Mouse (Mus musculus) CH12.LX (cell line): Measurements from ENCODE around the gene Trim7. TPM values are rescaled to one million over a fixed set of nuclear protein-coding genes. Genes with fewer than 3 reads are reported as not detected.

ENCODE experiments used
- DNase-seq: peaks from one replicate; pipeline ENCODE4 v3.0.0-alpha.2; 2013; ENCODE audit errors: extremely low read depth
- H3K27ac ChIP-seq: 2 replicates; pipeline ENCODE4 v1.5.1; 2012; ENCODE audit warnings: low read depth, mild to moderate bottlenecking, control low read depth, moderate library complexity; ENCODE audit not compliant: insufficient read depth
- H3K27me3 ChIP-seq: replicated peaks from 2 replicates; pipeline ENCODE3; 2012; ENCODE audit warnings: inconsistent platforms
- H3K36me3 ChIP-seq, 2 experiments: replicated peaks in 1 of 2; 2 replicates each; pipeline versions ENCODE3 to v1.6.1; 2012; ENCODE audit warnings: inconsistent platforms in 1 of 2, low read length in 1 of 2, mild to moderate bottlenecking in 1 of 2, mixed read lengths in 1 of 2, moderate library complexity in 1 of 2; ENCODE audit not compliant: control insufficient read depth in 1 of 2, insufficient read depth in 1 of 2
- H3K4me1 ChIP-seq, 2 experiments: 2 replicates each; pipeline ENCODE4 v1.6.1; 2012; ENCODE audit warnings: inconsistent platforms in 1 of 2, moderate library complexity in 1 of 2; ENCODE audit not compliant: insufficient read depth in 2 of 2, control insufficient read depth in 1 of 2
- H3K4me2 ChIP-seq: 2 replicates; pipeline ENCODE4 v1.6.1; 2012; ENCODE audit warnings: low read depth, mild to moderate bottlenecking, control low read depth; ENCODE audit not compliant: poor library complexity, insufficient read depth, severe bottlenecking
- H3K4me3 ChIP-seq, 3 experiments: fragments of 150-350 bp in 1 of 3; sonication (generic) in 1 of 3; replicated peaks in 1 of 3; 2 replicates each; pipeline versions ENCODE3 to v1.5.1; 2011 to 2012; ENCODE audit warnings: low read depth in 2 of 3, low read length in 2 of 3, mild to moderate bottlenecking in 2 of 3, moderate library complexity in 2 of 3, control low read depth in 1 of 3, improper control_type of control experiment in 1 of 3, inconsistent platforms in 1 of 3, mixed read lengths in 1 of 3; ENCODE audit not compliant: poor library complexity in 1 of 3
- H3K79me2 ChIP-seq: replicated peaks from 2 replicates; pipeline ENCODE4 v1.6.1; 2012; ENCODE audit warnings: mild to moderate bottlenecking, moderate library complexity; ENCODE audit not compliant: control insufficient read depth, poor library complexity, insufficient read depth, severe bottlenecking; ENCODE audit errors: extremely low read depth
- H3K9ac ChIP-seq: 2 replicates; pipeline ENCODE4 v1.6.1; 2012; ENCODE audit warnings: low read depth, mild to moderate bottlenecking, control low read depth, moderate library complexity; ENCODE audit not compliant: insufficient read depth
- H3K9me3 ChIP-seq: replicated peaks from 2 replicates; pipeline ENCODE3; 2012; ENCODE audit warnings: low read length, inconsistent platforms, mixed read lengths
- BHLHE40 ChIP-seq: IDR thresholded peaks from 2 replicates; pipeline ENCODE4 v1.6.1; 2011; ENCODE audit warnings: mild to moderate bottlenecking, low read depth, low read length, improper control_type of control experiment
- CHD1 ChIP-seq: IDR thresholded peaks from 2 replicates; pipeline ENCODE4 v1.6.1; 2012; ENCODE audit warnings: low read depth, low read length, improper control_type of control experiment, inconsistent platforms
- CHD2 ChIP-seq: IDR thresholded peaks from 2 replicates; pipeline ENCODE4 v1.6.1; 2011; ENCODE audit warnings: low read length, improper control_type of control experiment
- CTCF ChIP-seq, 2 experiments: IDR thresholded peaks in 1 of 2; conservative IDR thresholded peaks in 1 of 2; 2 replicates each; pipeline ENCODE4 v1.5.1; 2011 to 2012; ENCODE audit warnings: low read depth in 2 of 2, low read length in 2 of 2, improper control_type of control experiment in 1 of 2, inconsistent platforms in 1 of 2, mild to moderate bottlenecking in 1 of 2, moderate library complexity in 1 of 2
- E2F4 ChIP-seq: IDR thresholded peaks from 2 replicates; pipeline ENCODE4 v1.6.1; 2011; ENCODE audit warnings: low read depth, low read length, improper control_type of control experiment; ENCODE audit not compliant: insufficient replicate concordance
- ELF1 ChIP-seq: IDR thresholded peaks from 2 replicates; pipeline ENCODE4 v1.6.1; 2014; ENCODE audit warnings: low read depth, mild to moderate bottlenecking, inconsistent platforms, low read length, improper control_type of control experiment
- EP300 ChIP-seq: IDR thresholded peaks from 2 replicates; pipeline ENCODE4 v1.6.1; 2011; ENCODE audit warnings: low read length, improper control_type of control experiment
- ETS1 ChIP-seq: conservative IDR thresholded peaks from 2 replicates; pipeline ENCODE4 v1.6.1; 2012; ENCODE audit warnings: low read depth, mild to moderate bottlenecking, inconsistent platforms, low read length, improper control_type of control experiment, moderate library complexity
- GABPA ChIP-seq: IDR thresholded peaks from 2 replicates; pipeline ENCODE4 v1.6.1; 2012; ENCODE audit warnings: low read depth, low read length, improper control_type of control experiment, inconsistent platforms; ENCODE audit not compliant: insufficient replicate concordance
- HCFC1 ChIP-seq: IDR thresholded peaks from 2 replicates; pipeline ENCODE4 v1.6.1; 2012; ENCODE audit warnings: low read depth, mild to moderate bottlenecking, inconsistent platforms, low read length, improper control_type of control experiment
- IRF4 ChIP-seq: IDR thresholded peaks from 2 replicates; pipeline ENCODE4 v1.6.1; 2014; ENCODE audit warnings: low read depth, mild to moderate bottlenecking, inconsistent platforms, low read length, improper control_type of control experiment
- JUN ChIP-seq: IDR thresholded peaks from 2 replicates; pipeline ENCODE4 v1.6.1; 2011; ENCODE audit warnings: low read depth, mild to moderate bottlenecking, low read length, improper control_type of control experiment, moderate library complexity; ENCODE audit not compliant: insufficient read depth
- JUND ChIP-seq: conservative IDR thresholded peaks from 2 replicates; pipeline ENCODE4 v1.6.1; 2011; ENCODE audit warnings: low read depth, low read length, improper control_type of control experiment
- KAT2A ChIP-seq: IDR thresholded peaks from 2 replicates; pipeline ENCODE4 v1.6.1; 2012; ENCODE audit warnings: low read length, improper control_type of control experiment, inconsistent platforms; ENCODE audit not compliant: insufficient replicate concordance
- MAFK ChIP-seq: IDR thresholded peaks from 2 replicates; pipeline ENCODE4 v1.6.1; 2011; ENCODE audit warnings: low read length, improper control_type of control experiment; ENCODE audit not compliant: insufficient replicate concordance
- MAX ChIP-seq: IDR thresholded peaks from 2 replicates; pipeline ENCODE4 v1.6.1; 2011; ENCODE audit warnings: low read length, improper control_type of control experiment
- MAZ ChIP-seq: IDR thresholded peaks from 2 replicates; pipeline ENCODE4 v1.6.1; 2012; ENCODE audit warnings: low read depth, mild to moderate bottlenecking, inconsistent platforms, low read length, improper control_type of control experiment, moderate library complexity
- MEF2A ChIP-seq: IDR thresholded peaks from 2 replicates; pipeline ENCODE4 v1.6.1; 2014; ENCODE audit warnings: low read depth, mild to moderate bottlenecking, inconsistent platforms, low read length, improper control_type of control experiment, borderline replicate concordance
- MXI1 ChIP-seq: IDR thresholded peaks from 2 replicates; pipeline ENCODE4 v1.6.1; 2011; ENCODE audit warnings: mild to moderate bottlenecking, low read depth, low read length, improper control_type of control experiment
- MYC ChIP-seq: IDR thresholded peaks from 2 replicates; pipeline ENCODE4 v1.6.1; 2011; ENCODE audit warnings: low read depth, mild to moderate bottlenecking, improper control_type of control experiment, low read length
- NELFE ChIP-seq: IDR thresholded peaks from 2 replicates; pipeline ENCODE4 v1.6.1; 2011; ENCODE audit warnings: low read depth, low read length, improper control_type of control experiment
- NRF1 ChIP-seq: IDR thresholded peaks from 2 replicates; pipeline ENCODE4 v1.6.1; 2014; ENCODE audit warnings: low read depth, mild to moderate bottlenecking, inconsistent platforms, low read length, improper control_type of control experiment, moderate library complexity
- PAX5 ChIP-seq: IDR thresholded peaks from 2 replicates; pipeline ENCODE4 v1.6.1; 2012; ENCODE audit warnings: low read length, inconsistent platforms, mixed read lengths
- POLR2A ChIP-seq: IDR thresholded peaks from 2 replicates; pipeline ENCODE4 v1.6.1; 2011; ENCODE audit warnings: low read depth, mild to moderate bottlenecking, improper control_type of control experiment, low read length
- POLR2AphosphoS2 ChIP-seq: IDR thresholded peaks from 2 replicates; pipeline ENCODE4 v1.6.1; 2011; ENCODE audit warnings: low read depth, low read length, improper control_type of control experiment
- RAD21 ChIP-seq: IDR thresholded peaks from 2 replicates; pipeline ENCODE4 v1.6.1; 2011; ENCODE audit warnings: low read depth, mild to moderate bottlenecking, low read length, improper control_type of control experiment, moderate library complexity
- RCOR1 ChIP-seq: conservative IDR thresholded peaks from 2 replicates; pipeline ENCODE4 v1.6.1; 2012; ENCODE audit warnings: low read depth, mild to moderate bottlenecking, inconsistent platforms, low read length, improper control_type of control experiment
- SIN3A ChIP-seq: IDR thresholded peaks from 2 replicates; pipeline ENCODE4 v1.6.1; 2012; ENCODE audit warnings: low read length, improper control_type of control experiment, inconsistent platforms
- SMC3 ChIP-seq: IDR thresholded peaks from 2 replicates; pipeline ENCODE4 v1.6.1; 2011; ENCODE audit warnings: low read depth, low read length, improper control_type of control experiment
- TBP ChIP-seq: conservative IDR thresholded peaks from 2 replicates; pipeline ENCODE4 v1.6.1; 2011; ENCODE audit warnings: low read depth, low read length, improper control_type of control experiment
- TCF12 ChIP-seq: IDR thresholded peaks from 2 replicates; pipeline ENCODE4 v1.6.1; 2014; ENCODE audit warnings: low read depth, mild to moderate bottlenecking, inconsistent platforms, low read length, improper control_type of control experiment
- UBTF ChIP-seq: IDR thresholded peaks from 2 replicates; pipeline ENCODE4 v1.6.1; 2012; ENCODE audit warnings: low read depth, mild to moderate bottlenecking, inconsistent platforms, low read length, improper control_type of control experiment, moderate library complexity
- USF1 ChIP-seq: IDR thresholded peaks from 2 replicates; pipeline ENCODE4 v1.6.1; 2014; ENCODE audit warnings: low read depth, mild to moderate bottlenecking, inconsistent platforms, low read length, improper control_type of control experiment
- USF2 ChIP-seq: conservative IDR thresholded peaks from 2 replicates; pipeline ENCODE4 v1.6.1; 2011; ENCODE audit warnings: low read depth, low read length, improper control_type of control experiment
- ZC3H11A ChIP-seq: IDR thresholded peaks from 2 replicates; pipeline ENCODE4 v1.6.1; 2012; ENCODE audit warnings: low read depth, mild to moderate bottlenecking, inconsistent platforms, low read length, improper control_type of control experiment
- ZKSCAN1 ChIP-seq: IDR thresholded peaks from 2 replicates; pipeline ENCODE4 v1.6.1; 2012; ENCODE audit warnings: low read depth, inconsistent platforms, low read length, improper control_type of control experiment, borderline replicate concordance
- ZMIZ1 ChIP-seq: IDR thresholded peaks from 2 replicates; pipeline ENCODE4 v1.6.1; 2012; ENCODE audit warnings: low read depth, mild to moderate bottlenecking, inconsistent platforms, low read length, improper control_type of control experiment
- ZNF384 ChIP-seq: IDR thresholded peaks from 2 replicates; pipeline ENCODE4 v1.6.1; 2012; ENCODE audit warnings: low read depth, low read length, improper control_type of control experiment, inconsistent platforms
- dilution Hi-C: fragments of 300-500 bp; cut with MboI; formaldehyde crosslinking; loops from 2 replicates; pipeline ENCODE4 v1.14.3; 2020; ENCODE audit warnings: low sequenced_read_pairs; ENCODE audit not compliant: extremely low pct_unique_long_range_greater_than_20kb, extremely low pct_ligation_motif_present
- in situ Hi-C: fragments of 300-500 bp; cut with MboI; formaldehyde crosslinking; loops from 3 replicates; pipeline ENCODE4 v1.14.3; 2019; ENCODE audit warnings: low sequenced_read_pairs, low pct_ligation_motif_present, low pct_unique_long_range_greater_than_20kb, mixed read lengths
- polyA plus RNA-seq: library from polyadenylated mRNA; unstranded; fragments of >175 nt; gene quantifications from 2 replicates; pipeline ENCODE4 v1.2.1, GENCODE M21; 2012; ENCODE audit warnings: low read depth; ENCODE audit not compliant: insufficient read length
- total RNA-seq, 2 experiments: library from RNA; depleted of rRNA; stranded (reverse); fragments of 300-350 nt in 1 of 2; fragments of >200 nt in 1 of 2; gene quantifications; 2 replicates each; pipeline ENCODE4 v1.2.3; 2012 to 2014

Gene Trim7
- total and polyA plus RNA-seq, 3 experiments = 9.2 to 34.6 (median 15.1) TPM

DNA sequence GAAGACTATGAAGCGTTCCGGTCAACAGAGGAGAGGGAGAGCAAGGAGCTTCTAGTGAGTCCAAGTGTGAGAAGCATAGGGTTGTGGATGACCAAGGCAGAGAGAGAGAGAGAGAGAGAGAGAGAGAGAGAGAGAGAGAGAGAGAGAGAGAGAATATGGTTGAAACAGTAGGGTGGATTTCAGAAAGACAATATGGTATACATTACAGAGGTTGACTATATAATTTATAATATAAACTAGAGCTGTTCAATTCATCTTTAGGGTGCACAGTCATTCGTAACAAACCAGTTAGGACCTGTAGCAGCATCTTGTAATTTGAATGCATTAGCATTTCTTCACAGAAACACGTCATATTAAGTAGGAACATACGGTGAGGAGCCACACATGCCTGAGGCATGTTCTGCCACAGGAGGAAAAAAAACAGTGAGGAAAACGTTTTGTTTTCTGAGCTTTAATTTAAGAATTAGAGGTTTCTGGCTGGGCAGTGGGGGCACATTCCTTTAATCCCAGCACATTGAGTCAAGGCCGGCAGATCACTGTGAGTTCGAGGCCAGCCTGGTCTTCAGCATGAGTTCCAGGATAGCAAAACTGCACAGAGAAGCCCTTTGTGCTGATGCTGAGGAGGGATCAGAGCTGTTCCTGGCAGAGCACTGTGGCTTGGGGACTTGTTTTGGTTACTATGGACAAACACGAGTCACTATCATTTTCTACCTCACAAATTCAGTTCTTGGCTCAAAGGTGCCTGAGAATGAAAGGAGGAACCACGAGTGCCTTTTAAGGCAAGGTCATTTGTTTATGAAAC is 13.1 kb downstream of the Trim7 start:
- H3K4me2 ChIP-seq = peak overlapping the region; percentile 56
- H3K9ac ChIP-seq = peak overlapping the region; percentile 87
- H3K27ac ChIP-seq = peak overlapping the region; percentile 95
- peak; percentile 54 for DNase-seq
- in situ Hi-C loops (no loop called here), dilution Hi-C loops (no loop called here)
- H3K36me3 ChIP-seq = peaks cover 3% of the 10 kb centered on the region in 2 experiments
- TF ChIP-seq ZKSCAN1 (no peak), MYC (peak; percentile 80), POLR2A (peak; percentile 43; the same call in 1 of the 2 replicates), HCFC1 (no peak), SIN3A (peak; percentile 45; the same call in 1 of the 2 replicates), KAT2A (no peak), ETS1 (no peak; the same call in 1 of the 2 replicates), MAFK (no peak), CHD1 (peak; percentile 67; the same call in 1 of the 2 replicates), E2F4 (no peak), UBTF (no peak), RCOR1 (no peak), PAX5 (no peak), USF2 (no peak), GABPA (no peak), TBP (0 out of 2 replicates have a peak, but pooled peaks have one; percentile 15), CTCF (conservative IDR thresholded peaks at IDR 0.05 in 1 of 2, IDR thresholded peaks at IDR 0.05 in 1 of 2; ENCODE audit: low read depth in 2 of 2, low read length in 2 of 2) (no peak), ELF1 (no peak), ZNF384 (peak; percentile 85), MEF2A (peak; percentile 30; the same call in 1 of the 2 replicates), MAZ (peak; percentile 67; the same call in 1 of the 2 replicates), JUN (peak; percentile 46; the same call in 1 of the 2 replicates), CHD2 (peak; percentile 69), BHLHE40 (peak; percentile 58; the same call in 1 of the 2 replicates), MAX (peak; percentile 64; the same call in 1 of the 2 replicates), TCF12 (peak; percentile 63; the same call in 1 of the 2 replicates), NELFE (peak; percentile 36; the same call in 1 of the 2 replicates), USF1 (no peak), ZC3H11A (no peak), IRF4 (peak; percentile 35; the same call in 1 of the 2 replicates), JUND (peak; percentile 67), NRF1 (peak; percentile 20; the same call in 1 of the 2 replicates), MXI1 (peak; percentile 83), SMC3 (no peak), ZMIZ1 (peak; percentile 16; the same call in 1 of the 2 replicates), RAD21 (no peak), POLR2AphosphoS2 (no peak), EP300 (peak; percentile 68)
- peaks cover 8% of the 10 kb centered on the region for H3K27me3 ChIP-seq
- peak overlapping the region; percentile 66 to 89 (median 74) for H3K4me3 ChIP-seq
- peaks cover 33 to 85% of the 10 kb centered on the region in 2 experiments for H3K4me1 ChIP-seq
- no peaks in the 10 kb centered on the region for H3K79me2 ChIP-seq
- no peaks in the 10 kb centered on the region for H3K9me3 ChIP-seq
